Mouse (Mus musculus): ENCODE data around the gene Tmem267. TPM values are rescaled to one million over a fixed set of nuclear protein-coding genes. Genes with fewer than 3 reads are reported as not detected.
"Not testable (repeated sequence)": the region's sequence is repeated elsewhere in the genome, so short reads cannot be mapped to it uniquely, and the experiment has no call there.

Tmem267 gene
- polyA plus RNA-seq, 1 experiment from 2014 or later: 2.3 TPM

- H3K27ac ChIP-seq (replicated peaks); H3K9me3 ChIP-seq; H3K36me3 ChIP-seq; H3K4me1 ChIP-seq; H3K4me3 ChIP-seq; H3K4me2 ChIP-seq (replicated peaks); H3K27me3 ChIP-seq; ATAC-seq (ENCODE audit: low FRiP score, low read depth); H3K9ac ChIP-seq (replicated peaks): not testable (repeated sequence)
- 83% methylated on average over 5 of the region's 5 CpGs for WGBS
Measured at GRCm38 (mm10) chr13:119625952-119626351, 138.1 kb downstream of the Tmem267 start.

GRCm38 (mm10) chr13:119631482-119632155 is 143.8 kb downstream of the Tmem267 start:
- Histone ChIP-seq H3K9ac (replicated peaks) (peak overlapping the region; percentile 58), H3K4me1 (no peaks in the 10 kb centered on the region), H3K27me3 (peaks cover 9% of the 10 kb centered on the region; the same call in 1 of the 2 replicates), H3K27ac (replicated peaks) (no peak overlapping the region), H3K9me3 (no peaks in the 10 kb centered on the region), H3K4me2 (replicated peaks) (peak overlapping the region; percentile 57), H3K36me3 (no peaks in the 10 kb centered on the region), H3K4me3 (peak overlapping the region; percentile 54)
- 13% methylated on average over 33 of the region's 33 CpGs for WGBS
- peak; percentile 94 for ATAC-seq (ENCODE audit: low FRiP score, low read depth)

- WGBS: 87% methylated on average over 4 of the region's 4 CpGs
- Histone ChIP-seq H3K4me1 (no peaks in the 10 kb centered on the region), H3K9ac (replicated peaks) (no peak overlapping the region), H3K27me3 (peaks cover 9% of the 10 kb centered on the region; the same call in 1 of the 2 replicates), H3K9me3 (no peaks in the 10 kb centered on the region), H3K27ac (replicated peaks) (no peak overlapping the region), H3K36me3 (no peaks in the 10 kb centered on the region), H3K4me2 (replicated peaks) (peak overlapping the region; percentile 57; the same call in 1 of the 2 replicates), H3K4me3 (0 out of 2 replicates have a peak overlapping the region, but pooled peaks have one; percentile 54)
- ATAC-seq (ENCODE audit: low FRiP score, low read depth): peak; percentile 32; the same call in 1 of the 2 replicates
Measured at GRCm38 (mm10) chr13:119632156-119632548, 144.3 kb downstream of the Tmem267 start.

GRCm38 (mm10) chr13:119635496-119635895 is 147.7 kb downstream of the Tmem267 start:
- no peak for ATAC-seq (ENCODE audit: low FRiP score, low read depth)
- Histone ChIP-seq H3K9ac (replicated peaks) (no peak overlapping the region), H3K36me3 (no peaks in the 10 kb centered on the region), H3K4me1 (no peaks in the 10 kb centered on the region), H3K9me3 (no peaks in the 10 kb centered on the region), H3K27me3 (peaks cover 13% of the 10 kb centered on the region; the same call in 1 of the 2 replicates), H3K4me3 (no peak overlapping the region), H3K27ac (replicated peaks) (no peak overlapping the region), H3K4me2 (replicated peaks) (no peak overlapping the region)
- WGBS: 72% methylated on average over 2 of the region's 2 CpGs

GRCm38 (mm10) chr13:119637837-119638236 is 150.0 kb downstream of the Tmem267 start:
- H3K4me3 ChIP-seq: no peak overlapping the region
- H3K9me3 ChIP-seq: no peaks in the 10 kb centered on the region

GRCm38 (mm10) chr13:119638449-119638848 is 150.6 kb downstream of the Tmem267 start:
- no peak overlapping the region for H3K9ac ChIP-seq (replicated peaks)
- H3K9me3 ChIP-seq: no peaks in the 10 kb centered on the region
- no peak for ATAC-seq (ENCODE audit: low FRiP score, low read depth)
- H3K4me2 ChIP-seq (replicated peaks): no peak overlapping the region
- 90% methylated on average over 5 of the region's 5 CpGs for WGBS
- H3K4me3 ChIP-seq: no peak overlapping the region
- H3K36me3 ChIP-seq: no peaks in the 10 kb centered on the region
- peaks cover 13% of the 10 kb centered on the region; the same call in 1 of the 2 replicates for H3K27me3 ChIP-seq
- no peak overlapping the region for H3K27ac ChIP-seq (replicated peaks)
- no peaks in the 10 kb centered on the region for H3K4me1 ChIP-seq

More at GRCm38 (mm10) chr13:119637837-119638236, 150.0 kb downstream of the Tmem267 start:
- Histone ChIP-seq H3K36me3 (no peaks in the 10 kb centered on the region), H3K27me3 (peaks cover 13% of the 10 kb centered on the region; the same call in 1 of the 2 replicates), H3K9ac (replicated peaks) (no peak overlapping the region), H3K27ac (replicated peaks) (no peak overlapping the region), H3K4me1 (no peaks in the 10 kb centered on the region), H3K4me2 (replicated peaks) (no peak overlapping the region)
- WGBS: 84% methylated on average over 4 of the region's 4 CpGs
- no peak for ATAC-seq (ENCODE audit: low FRiP score, low read depth)

- no peak overlapping the region for H3K27ac ChIP-seq (replicated peaks)
- H3K4me2 ChIP-seq (replicated peaks): no peak overlapping the region
- H3K36me3 ChIP-seq: no peaks in the 10 kb centered on the region
- no peaks in the 10 kb centered on the region for H3K9me3 ChIP-seq
- H3K9ac ChIP-seq (replicated peaks): no peak overlapping the region
- H3K4me3 ChIP-seq: no peak overlapping the region
- peaks cover 8% of the 10 kb centered on the region; the same call in 1 of the 2 replicates for H3K27me3 ChIP-seq
- no peak for ATAC-seq (ENCODE audit: low FRiP score, low read depth)
- WGBS: 76% methylated on average over 5 of the region's 5 CpGs
- no peaks in the 10 kb centered on the region for H3K4me1 ChIP-seq
Measured at GRCm38 (mm10) chr13:119639302-119639701, 151.5 kb downstream of the Tmem267 start.

- Histone ChIP-seq H3K27me3 (peaks cover 7% of the 10 kb centered on the region; the same call in 1 of the 2 replicates), H3K4me3 (no peak overlapping the region), H3K4me1 (no peaks in the 10 kb centered on the region), H3K36me3 (no peaks in the 10 kb centered on the region), H3K9ac (replicated peaks) (no peak overlapping the region), H3K9me3 (no peaks in the 10 kb centered on the region), H3K4me2 (replicated peaks) (no peak overlapping the region), H3K27ac (replicated peaks) (no peak overlapping the region)
- WGBS: 38% methylated on average over 4 of the region's 4 CpGs
- peak; percentile 62; the same call in 1 of the 2 replicates for ATAC-seq (ENCODE audit: low FRiP score, low read depth)
Measured at GRCm38 (mm10) chr13:119640504-119640903, 152.7 kb downstream of the Tmem267 start.

GRCm38 (mm10) chr13:119641145-119641544 is 153.3 kb downstream of the Tmem267 start:
- 86% methylated on average over 7 of the region's 7 CpGs for WGBS
- H3K4me3 ChIP-seq: no peak overlapping the region
- 0 out of 2 replicates have a peak, but pooled peaks cover 4% of the 10 kb centered on the region for H3K27me3 ChIP-seq
- no peak overlapping the region for H3K27ac ChIP-seq (replicated peaks)
- H3K36me3 ChIP-seq: no peaks in the 10 kb centered on the region
- ATAC-seq (ENCODE audit: low FRiP score, low read depth): 0 out of 2 replicates have a peak, but pooled peaks have one; percentile 23
- H3K9ac ChIP-seq (replicated peaks): no peak overlapping the region
- H3K4me2 ChIP-seq (replicated peaks): no peak overlapping the region
- no peaks in the 10 kb centered on the region for H3K9me3 ChIP-seq
- no peaks in the 10 kb centered on the region for H3K4me1 ChIP-seq

GRCm38 (mm10) chr13:119644769-119645168 is 156.9 kb downstream of the Tmem267 start:
- no peak overlapping the region for H3K4me3 ChIP-seq
- ATAC-seq (ENCODE audit: low FRiP score, low read depth): no peak
- H3K27me3 ChIP-seq: no peaks in the 10 kb centered on the region
- no peaks in the 10 kb centered on the region for H3K9me3 ChIP-seq
- no peak overlapping the region for H3K27ac ChIP-seq (replicated peaks)
- H3K4me1 ChIP-seq: no peaks in the 10 kb centered on the region
- H3K4me2 ChIP-seq (replicated peaks): no peak overlapping the region
- WGBS: 71% methylated on average over 5 of the region's 5 CpGs
- H3K36me3 ChIP-seq: no peaks in the 10 kb centered on the region
- no peak overlapping the region for H3K9ac ChIP-seq (replicated peaks)

GRCm38 (mm10) chr13:119646511-119646910 is 158.7 kb downstream of the Tmem267 start:
- H3K9ac ChIP-seq (replicated peaks): no peak overlapping the region
- no peaks in the 10 kb centered on the region for H3K27me3 ChIP-seq
- no peak overlapping the region for H3K27ac ChIP-seq (replicated peaks)
- no peaks in the 10 kb centered on the region for H3K36me3 ChIP-seq
- H3K4me2 ChIP-seq (replicated peaks): no peak overlapping the region
- no peak overlapping the region for H3K4me3 ChIP-seq
- no peaks in the 10 kb centered on the region for H3K4me1 ChIP-seq
- no peaks in the 10 kb centered on the region for H3K9me3 ChIP-seq
- 93% methylated on average over 1 of the region's 1 CpGs for WGBS
- no peak for ATAC-seq (ENCODE audit: low FRiP score, low read depth)

- 55% methylated on average over 15 of the region's 15 CpGs for WGBS
- Histone ChIP-seq H3K27me3 (no peaks in the 10 kb centered on the region), H3K36me3 (no peaks in the 10 kb centered on the region), H3K27ac (replicated peaks) (no peak overlapping the region), H3K9me3 (no peaks in the 10 kb centered on the region), H3K4me3 (no peak overlapping the region), H3K4me1 (no peaks in the 10 kb centered on the region), H3K4me2 (replicated peaks) (no peak overlapping the region), H3K9ac (replicated peaks) (no peak overlapping the region)
- no peak for ATAC-seq (ENCODE audit: low FRiP score, low read depth)
Measured at GRCm38 (mm10) chr13:119648891-119649698, 161.3 kb downstream of the Tmem267 start.
